Mouse (Mus musculus) central nervous system, embryonic 11.5 days (tissue): ENCODE data around the gene Snap25. TPM values are rescaled to one million over a fixed set of nuclear protein-coding genes. Genes with fewer than 3 reads are reported as not detected.

Experiments used
- polyA plus RNA-seq: library from polyadenylated mRNA; depleted of rRNA; stranded (reverse); fragments of >200 nt; gene quantifications from 2 replicates; pipeline ENCODE4 v1.2.3, GENCODE M21; 2012; rRNA removed

Gene Snap25
- polyA plus RNA-seq, result 30.6 and 33.9 TPM in 2 replicates

DNA sequence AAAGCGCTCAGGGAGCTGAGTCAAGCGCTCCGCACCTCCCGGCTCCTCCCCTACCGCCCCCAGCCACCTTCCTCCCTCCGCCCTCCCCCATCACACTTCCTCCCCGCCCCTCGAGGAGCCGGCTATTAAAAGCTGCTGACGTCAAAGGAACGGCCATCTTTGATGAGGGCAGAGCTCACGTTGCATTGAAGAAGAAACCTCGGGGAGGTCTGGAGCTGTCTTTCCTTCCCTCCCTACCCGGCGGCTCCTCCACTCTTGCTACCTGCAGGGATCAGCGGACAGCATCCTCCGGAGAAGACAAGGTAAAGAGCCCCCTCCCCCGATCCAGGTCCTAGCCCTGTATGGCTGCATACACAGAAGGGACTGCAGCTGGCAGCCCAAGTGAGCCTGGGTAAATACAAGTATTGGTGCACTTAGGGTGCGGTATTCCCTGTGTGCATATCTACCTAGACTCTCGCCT, at the start of gene Snap25:
Snap25 (plus strand) TSS at position 155 of the 460 bp plus-strand sequence.

Other genes with a start within 250 kb of the Snap25 start
- 0.26 and 0.34 TPM in 2 replicates for gene Ankef1, start 211.5 kb upstream of the Snap25 start, polyA plus RNA-seq
- 14.5 and 38.9 TPM in 2 replicates for gene AL731706.2, start 172.2 kb downstream of the Snap25 start, polyA plus RNA-seq
- 4.4 and 6.3 TPM in 2 replicates for gene Slx4ip, start 177.8 kb downstream of the Snap25 start, polyA plus RNA-seq
- gene AL731706.1, start 177.9 kb downstream of the Snap25 start, polyA plus RNA-seq, result 15.2 and 16.8 TPM in 2 replicates
- 7.1 and 11.7 TPM in 2 replicates for gene Mkks, start 177.9 kb downstream of the Snap25 start, polyA plus RNA-seq